Mouse (Mus musculus): Measurements from ENCODE around the gene Dpagt1. TPM values are rescaled to one million over a fixed set of nuclear protein-coding genes. Genes with fewer than 3 reads are reported as not detected.

Dpagt1 gene
- total RNA-seq, 2 experiments from 2014 or later, result 11.0 to 11.2 TPM

GRCm38 (mm10) chr9:44379054-44379834, 53.4 kb downstream of the Dpagt1 start, which contains the start of gene Hyou1:
TSS of gene Hyou1 (plus strand) at chr9:44379490.
- DNase-seq, result peak; percentile 99

GRCm38 (mm10) chr9:44379862-44380261, 54.0 kb downstream of the Dpagt1 start:
- DNase-seq, result no peak

Small RNA genes lying within 50 kb of the gene (microRNA-seq; reads per million reads assigned to microRNA genes)
- 0 reads per million in 2 experiments for gene Gm44335 (ENCODE audit: borderline replicate concordance in 2 of 2)

Other genes starting within 250 kb of the Dpagt1 start
- gene Mfrp, start 224.3 kb upstream of the Dpagt1 start, total RNA-seq (2021), result not detected
- gene C1qtnf5, start 218.8 kb upstream of the Dpagt1 start, total RNA-seq (2021), result 10 to 100 TPM in 1 of 2 experiments, 1 to 10 TPM in 1; 8.0 to 13.6 TPM
- 1 to 10 TPM in 1 of 2 experiments, under 1 TPM in 1; 0.82 to 2.4 TPM for gene Gm49380, start 212.5 kb upstream of the Dpagt1 start, total RNA-seq (2021)
- gene Rnf26, start 212.5 kb upstream of the Dpagt1 start, total RNA-seq (2021), result 1 to 10 TPM; 2.9 TPM
- gene Mcam, start 191.6 kb upstream of the Dpagt1 start, total RNA-seq (2021), result 10 to 100 TPM; 31.2 to 32.4 TPM
- 1 to 10 TPM; 9.2 to 9.4 TPM for gene Cbl, start 92.0 kb upstream of the Dpagt1 start, total RNA-seq (2021)
- gene Ccdc153, start 85.3 kb upstream of the Dpagt1 start, total RNA-seq (2021), result not detected
- gene Pdzd3, start 74.5 kb upstream of the Dpagt1 start, total RNA-seq (2021), result under 1 TPM; 0.99 to 1.00 TPM
- 10 to 100 TPM; 18.6 to 21.1 TPM for gene Nlrx1, start 57.4 kb upstream of the Dpagt1 start, total RNA-seq (2021)
- gene Abcg4, start 37.4 kb upstream of the Dpagt1 start, total RNA-seq (2021), result under 1 TPM; 0.15 to 0.62 TPM
- 1 to 10 TPM; 5.6 to 6.0 TPM for gene Hinfp, start 20.3 kb upstream of the Dpagt1 start, total RNA-seq (2021)
- 10 to 100 TPM; 12.0 to 12.2 TPM for gene C2cd2l, start 5.7 kb upstream of the Dpagt1 start, total RNA-seq (2021)
- gene H2afx, start 8.7 kb downstream of the Dpagt1 start, total RNA-seq (2021), result 10 to 100 TPM; 10.8 to 12.8 TPM
- gene Hmbs, start 18.2 kb downstream of the Dpagt1 start, total RNA-seq (2021), result 10 to 100 TPM; 20.3 to 24.3 TPM
- 10 to 100 TPM; 13.5 to 14.5 TPM for gene Vps11, start 35.7 kb downstream of the Dpagt1 start, total RNA-seq (2021)
- gene Hyou1, start 53.5 kb downstream of the Dpagt1 start, total RNA-seq (2021), result 10 to 100 TPM; 28.0 to 31.3 TPM
- 100 to 1,000 TPM; 117 to 142 TPM for gene Slc37a4, start 70.8 kb downstream of the Dpagt1 start, total RNA-seq (2021)
- 100 to 1,000 TPM; 631 to 665 TPM for gene Rps25, start 81.1 kb downstream of the Dpagt1 start, total RNA-seq (2021)
- 10 to 100 TPM; 13.8 to 17.5 TPM for gene Trappc4, start 81.6 kb downstream of the Dpagt1 start, total RNA-seq (2021)
- gene Ccdc84, start 92.5 kb downstream of the Dpagt1 start, total RNA-seq (2021), result 1 to 10 TPM; 3.9 to 5.8 TPM
- gene Foxr1, start 115.1 kb downstream of the Dpagt1 start, total RNA-seq (2021), result not detected
- under 1 TPM; 0.32 to 0.43 TPM for gene Upk2, start 129.0 kb downstream of the Dpagt1 start, total RNA-seq (2021)
- gene Bcl9l, start 156.8 kb downstream of the Dpagt1 start, total RNA-seq (2021), result 10 to 100 TPM; 33.6 to 40.7 TPM
- not detected for gene Cxcr5, start 235.9 kb downstream of the Dpagt1 start, total RNA-seq (2021)

Measured in gastrocnemius, postnatal 25 days (tissue).